Mouse (Mus musculus) hindbrain, postnatal 0 days (tissue): ENCODE data around the gene Tm7sf2. TPM values are rescaled to one million over a fixed set of nuclear protein-coding genes. Genes with fewer than 3 reads are reported as not detected.

Experiments
- ATAC-seq: fragments of 200-750 bp; cut with Nextera tagmentation; 2 replicates; pipeline ENCODE4 v1.8.0; 2017; ENCODE audit warnings: mild to moderate bottlenecking, moderate TSS enrichment, moderate library complexity
- DNase-seq: peaks from one replicate; pipeline ENCODE4 v3.0.0-alpha.2; 2015; ENCODE audit warnings: low spot score
- H3K27ac ChIP-seq: fragments of 300-500 bp; sonication (generic); 2 replicates; pipeline ENCODE4 v1.5.1; 2014; ENCODE audit warnings: mild to moderate bottlenecking
- H3K27me3 ChIP-seq: fragments of 300-500 bp; sonication (generic); 2 replicates; pipeline ENCODE4 v1.6.1; 2014; ENCODE audit warnings: low read length, mixed read lengths; ENCODE audit not compliant: insufficient read depth
- H3K36me3 ChIP-seq: fragments of 300-500 bp; sonication (generic); 2 replicates; pipeline ENCODE4 v1.6.1; 2014; ENCODE audit warnings: low read length, mixed read lengths; ENCODE audit not compliant: insufficient read depth
- H3K4me1 ChIP-seq: fragments of 300-500 bp; sonication (generic); 2 replicates; pipeline ENCODE4 v1.6.1; 2014; ENCODE audit warnings: antibody characterized with exemption, low read length, mixed read lengths; ENCODE audit not compliant: insufficient read depth
- H3K4me2 ChIP-seq: fragments of 300-500 bp; sonication (generic); 2 replicates; pipeline ENCODE4 v1.6.1; 2014; ENCODE audit warnings: low read depth, mild to moderate bottlenecking, low read length, moderate library complexity, mixed read lengths
- H3K4me3 ChIP-seq: fragments of 300-500 bp; sonication (generic); 2 replicates; pipeline ENCODE4 v1.5.1; 2014; ENCODE audit warnings: low read length
- H3K9ac ChIP-seq: fragments of 300-500 bp; sonication (generic); replicated peaks from 2 replicates; pipeline ENCODE4 v1.6.1; 2014; ENCODE audit warnings: mild to moderate bottlenecking, low read length, moderate library complexity, mixed read lengths
- H3K9me3 ChIP-seq: fragments of 300-500 bp; sonication (generic); 2 replicates; pipeline ENCODE4 v1.6.1; 2016; ENCODE audit warnings: low read length, mixed read lengths
- CTCF ChIP-seq: IDR thresholded peaks from 2 replicates; pipeline ENCODE4 v1.5.1; 2016; ENCODE audit warnings: antibody characterized with exemption, control low read depth, low read depth
- WGBS: fragments of 180-500 bp; shearing (Covaris S2); extraction: QIAGEN DNeasy Blood & Tissue Kit; methylation state at CpG from one replicate; pipeline ENCODE4 v1.1.7; 2014; 5-methylcytosine and 5-hydroxymethylcytosine counted together
- polyA plus RNA-seq: library from polyadenylated mRNA; unstranded; fragments of >200 nt; fragmentation: Nextera tagmentation; extraction: Ambion mirVana; gene quantifications from 2 replicates; pipeline ENCODE4 v1.2.1, GENCODE M21; 2015
- total RNA-seq: library from RNA; depleted of rRNA; stranded (reverse); fragments of >200 nt; gene quantifications from 2 replicates; pipeline ENCODE4 v1.2.3, GENCODE M21; 2014

The Tm7sf2 gene
- total and polyA plus RNA-seq, 2 experiments from 2014 or later: 57.7 to 123 TPM

DNA sequence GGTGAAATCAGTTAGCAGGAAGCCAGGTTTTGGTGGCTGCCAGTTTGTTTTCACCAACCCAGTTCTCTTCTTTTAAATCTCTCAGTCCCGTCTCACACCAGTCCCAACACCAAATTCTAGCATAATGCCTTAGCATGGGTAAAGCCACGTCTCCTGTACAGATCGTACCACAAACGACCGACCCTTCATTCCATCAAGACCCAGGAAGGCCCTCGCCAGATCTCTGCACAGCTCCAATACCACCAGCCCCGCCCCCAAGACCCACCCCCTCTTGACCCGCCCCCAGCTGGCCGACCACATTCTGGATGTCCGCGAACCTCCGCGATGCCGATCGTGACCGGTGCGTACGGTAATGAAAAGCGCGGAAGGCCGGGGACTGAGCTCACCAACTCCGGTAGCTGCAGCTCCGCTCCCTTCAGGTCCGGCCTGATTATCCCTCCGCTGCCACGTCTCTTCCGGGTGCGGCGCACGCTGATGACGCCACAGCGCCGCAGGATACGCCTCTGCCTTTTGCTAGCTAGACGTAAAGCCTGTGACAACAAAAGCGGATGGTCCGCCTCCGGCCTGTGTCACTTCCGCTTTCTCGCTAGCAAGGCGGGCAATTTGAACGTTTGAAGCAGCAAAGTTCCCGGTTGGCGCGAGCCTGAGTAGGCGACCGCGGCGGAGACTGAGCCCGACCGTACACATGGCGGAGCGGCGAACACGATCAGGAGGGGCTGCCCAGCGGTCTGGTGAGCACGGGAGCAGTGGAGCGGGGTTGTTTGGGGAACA, 16.5 kb upstream of the Tm7sf2 start, which contains the start of the genes Zfpl1 and Cdca5:
Zfpl1 (minus strand) TSS at position 479 of the 771 bp plus-strand sequence.
Cdca5 (plus strand) TSS at position 506 of the 771 bp plus-strand sequence.
- DNase-seq: peak; percentile 100
- Histone ChIP-seq H3K4me1 (peaks cover 8% of the 10 kb centered on the region), H3K27ac (peak within 1 kb of the TSS; percentile 71), H3K9me3 (no peaks in the 10 kb centered on the region), H3K27me3 (no peaks in the 10 kb centered on the region), H3K36me3 (peaks cover 28% of the 10 kb centered on the region), H3K4me2 (peak within 1 kb of the TSS; percentile 94), H3K4me3 (peak within 1 kb of the TSS; percentile 54), H3K9ac (peak within 1 kb of the TSS; percentile 63)
- under 1% methylated on average over 58 of the region's 58 CpGs for WGBS
- TF ChIP-seq CTCF: no peak
- peak; percentile 93 for ATAC-seq

- DNase-seq: no peak
- no peak within 1 kb of the TSS for H3K27ac ChIP-seq
- no peak for ATAC-seq
- no peak within 1 kb of the TSS for H3K4me3 ChIP-seq
- WGBS: 79% methylated on average over 9 of the region's 9 CpGs
- peaks cover 28% of the 10 kb centered on the region for H3K36me3 ChIP-seq
- TF ChIP-seq CTCF: no peak
- H3K9ac ChIP-seq: no peak within 1 kb of the TSS
- peaks cover 8% of the 10 kb centered on the region for H3K4me1 ChIP-seq
- H3K4me2 ChIP-seq: no peak within 1 kb of the TSS
- no peaks in the 10 kb centered on the region for H3K9me3 ChIP-seq
- no peaks in the 10 kb centered on the region for H3K27me3 ChIP-seq
Observed at GRCm38 (mm10) chr19:6082156-6082555, 14.0 kb upstream of the Tm7sf2 start, which contains the start of gene Gm28374. Gm28374 (minus strand) TSS chr19:6082256.

GRCm38 (mm10) chr19:6079983-6080480, 11.9 kb upstream of the Tm7sf2 start, which contains the start of gene Tmem262:
Tmem262 (plus strand) TSS chr19:6080033.
- peaks cover 15% of the 10 kb centered on the region for H3K4me1 ChIP-seq
- H3K9me3 ChIP-seq: no peaks in the 10 kb centered on the region
- H3K4me2 ChIP-seq: no peak within 1 kb of the TSS
- no peaks in the 10 kb centered on the region for H3K27me3 ChIP-seq
- H3K4me3 ChIP-seq: no peak within 1 kb of the TSS
- DNase-seq (no peak), ATAC-seq (no peak)
- no peak within 1 kb of the TSS for H3K9ac ChIP-seq
- no peak for TF ChIP-seq CTCF
- H3K36me3 ChIP-seq: peaks cover 28% of the 10 kb centered on the region
- WGBS: 94% methylated on average over 12 of the region's 12 CpGs
- H3K27ac ChIP-seq: no peak within 1 kb of the TSS

DNA sequence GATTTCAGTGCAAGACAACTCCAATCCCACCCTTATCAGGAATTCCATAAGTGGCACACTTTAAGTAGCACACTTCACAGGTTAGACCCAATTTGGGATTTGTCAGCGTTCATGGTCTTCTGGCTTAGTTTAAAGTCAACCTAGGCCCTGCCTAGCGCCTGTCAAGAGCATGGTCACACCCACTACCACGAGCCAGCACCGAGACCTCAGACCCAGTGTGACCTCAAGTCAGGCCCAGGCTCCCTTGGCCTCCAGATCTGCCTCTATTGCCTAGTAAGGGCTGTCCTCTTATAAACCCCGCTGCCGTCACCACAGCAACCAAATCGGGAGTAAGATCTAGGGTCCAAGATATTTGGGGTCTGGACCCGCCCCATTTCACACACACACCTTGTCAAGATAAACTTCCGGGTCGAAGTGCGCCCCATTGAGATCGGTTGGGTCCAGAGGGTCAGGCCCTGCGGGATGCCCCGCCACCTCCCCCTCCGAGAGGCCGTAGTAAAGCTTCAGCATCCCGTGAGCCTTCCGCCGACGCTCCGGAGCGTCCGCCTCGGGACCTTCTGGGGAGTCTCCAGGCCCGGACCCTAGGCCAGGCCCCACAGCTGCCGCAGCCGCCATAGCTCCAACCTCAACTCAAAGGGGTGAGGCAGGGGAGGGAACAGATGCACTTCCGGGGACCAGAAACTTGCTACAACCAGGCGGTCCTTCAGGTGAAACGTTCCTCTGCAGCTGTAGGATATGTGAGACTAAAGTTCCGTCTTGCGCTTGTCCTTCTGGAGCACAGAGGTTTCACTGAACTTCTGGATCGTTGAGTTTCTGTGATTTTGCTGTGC, 8.6 kb upstream of the Tm7sf2 start, which contains the start of gene Vps51:
Vps51 (minus strand) TSS at position 668 of the 830 bp plus-strand sequence.
- H3K9ac ChIP-seq: peak within 1 kb of the TSS; percentile 68
- peak within 1 kb of the TSS; percentile 98 for H3K4me2 ChIP-seq
- H3K4me1 ChIP-seq: peaks cover 7% of the 10 kb centered on the region
- DNase-seq (peak; percentile 94), ATAC-seq (peak; percentile 93)
- H3K4me3 ChIP-seq: peak within 1 kb of the TSS; percentile 81
- H3K9me3 ChIP-seq: no peaks in the 10 kb centered on the region
- TF ChIP-seq CTCF: no peak
- peak within 1 kb of the TSS; percentile 90 for H3K27ac ChIP-seq
- peaks cover 30% of the 10 kb centered on the region for H3K36me3 ChIP-seq
- no peaks in the 10 kb centered on the region for H3K27me3 ChIP-seq
- WGBS: under 1% methylated on average over 33 of the region's 33 CpGs

GRCm38 (mm10) chr19:6073889-6074288, 5.7 kb upstream of the Tm7sf2 start:
- H3K4me2 ChIP-seq: no peak overlapping the region
- no peak for ATAC-seq
- peaks cover 7% of the 10 kb centered on the region for H3K4me1 ChIP-seq
- H3K9me3 ChIP-seq: no peaks in the 10 kb centered on the region
- TF ChIP-seq CTCF: no peak
- no peak overlapping the region for H3K9ac ChIP-seq
- DNase-seq: no peak
- no peak overlapping the region for H3K4me3 ChIP-seq
- H3K27ac ChIP-seq: no peak overlapping the region
- H3K27me3 ChIP-seq: no peaks in the 10 kb centered on the region
- 86% methylated on average over 5 of the region's 5 CpGs for WGBS
- H3K36me3 ChIP-seq: peaks cover 32% of the 10 kb centered on the region

- no peaks in the 10 kb centered on the region for H3K9me3 ChIP-seq
- peaks cover 8% of the 10 kb centered on the region for H3K4me1 ChIP-seq
- H3K27ac ChIP-seq: no peak overlapping the region
- H3K4me3 ChIP-seq: no peak overlapping the region
- H3K9ac ChIP-seq: no peak overlapping the region
- ATAC-seq: no peak
- WGBS: 94% methylated on average over 19 of the region's 19 CpGs
- TF ChIP-seq CTCF: no peak
- DNase-seq: no peak
- peaks cover 33% of the 10 kb centered on the region for H3K36me3 ChIP-seq
- H3K4me2 ChIP-seq: no peak overlapping the region
- H3K27me3 ChIP-seq: no peaks in the 10 kb centered on the region
Observed at GRCm38 (mm10) chr19:6071261-6071660, 3.1 kb upstream of the Tm7sf2 start.
